29 mouse cellular contexts compared by ENCODE assay signal in the genomic region with DNA sequence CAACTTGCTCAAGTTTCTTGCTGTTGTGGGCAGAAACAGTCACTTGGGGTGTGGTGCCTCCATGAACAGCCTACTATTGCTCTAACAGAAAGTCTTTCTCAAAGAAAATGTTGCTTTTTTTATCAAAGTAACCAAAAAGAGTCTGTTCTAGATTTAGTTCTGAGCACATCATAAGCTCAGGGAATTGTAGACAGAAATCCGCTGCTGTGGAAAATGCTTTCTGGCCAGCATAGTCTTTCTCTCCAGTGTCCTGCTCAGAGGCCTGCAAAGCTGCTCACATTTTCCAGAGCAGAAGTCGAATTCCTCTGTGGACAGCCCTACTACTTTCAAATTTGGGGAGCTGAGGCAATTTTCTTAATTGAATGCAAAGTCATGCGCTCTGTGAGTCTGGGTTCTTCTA.
DNase-seq lines count a peak whose midpoint lies in the region; ATAC-seq and TF ChIP-seq lines count a peak whose summit lies in the region.
"Had no signal": no experiment of that assay in that cellular context is flagged by ENCODE, and none has a peak within 500 bp of the region (broad histone marks: within the 10 kb centered on the region; RNA-seq: fewer than 3 reads in every experiment).

No protein-coding gene starts in this region.

- H3K36me3 ChIP-seq in kidney, adult 2 months (ENCODE audit: control insufficient read depth, insufficient read depth, low read length), result no peaks in the 10 kb centered on the region
- H3K36me3 ChIP-seq in forebrain, embryonic 16.5 days (ENCODE audit: control insufficient read depth, insufficient read depth), result no peaks in the 10 kb centered on the region
- H3K36me3 ChIP-seq: hindbrain, embryonic 12.5 days; intestine, embryonic 15.5 days; kidney, embryonic 15.5 days; limb, embryonic 15.5 days; midbrain, embryonic 13.5 days; neural tube, embryonic 13.5 days had no signal

- H3K9me3 ChIP-seq in forebrain, embryonic 16.5 days (ENCODE audit: control insufficient read depth, low read length), result no peaks in the 10 kb centered on the region
- H3K9me3 ChIP-seq: hindbrain, embryonic 12.5 days; intestine, embryonic 15.5 days; kidney, embryonic 15.5 days; limb, embryonic 15.5 days; midbrain, embryonic 13.5 days; neural tube, embryonic 13.5 days had no signal

- no peak for TF ChIP-seq POLR2A in kidney, adult 2 months (IDR thresholded peaks at IDR 0.05; ENCODE audit: low read depth, low read length)

- no peak overlapping the region for H3K9ac ChIP-seq in forebrain, embryonic 16.5 days (replicated peaks; ENCODE audit: low read depth, low read length)
- H3K9ac ChIP-seq: hindbrain, embryonic 12.5 days; intestine, embryonic 15.5 days; kidney, embryonic 15.5 days; limb, embryonic 15.5 days; liver, embryonic 14.5 days; midbrain, embryonic 13.5 days; neural tube, embryonic 13.5 days had no signal

- H3K27me3 ChIP-seq in kidney, adult 2 months (replicated peaks; ENCODE audit: control insufficient read depth, insufficient read depth, low read length), result no peaks in the 10 kb centered on the region; the same call in 1 of the 2 replicates
- no peaks in the 10 kb centered on the region for H3K27me3 ChIP-seq in forebrain, embryonic 16.5 days (replicated peaks; ENCODE audit: control insufficient read depth, insufficient read depth, low read length)
- H3K27me3 ChIP-seq: hindbrain, embryonic 12.5 days; intestine, embryonic 15.5 days; kidney, embryonic 15.5 days; limb, embryonic 15.5 days; midbrain, embryonic 13.5 days; neural tube, embryonic 13.5 days; Patski had no signal

- TF ChIP-seq CTCF in gastrocnemius, adult 2 months (IDR thresholded peaks at IDR 0.05), result no peak
- TF ChIP-seq CTCF in kidney, adult 2 months (conservative IDR thresholded peaks at IDR 0.05; ENCODE audit: insufficient read depth, insufficient read length, low read depth, low read length), result no peak

- intact Hi-C loops in gastrocnemius, adult 2 months (cut with DNase I), result no loop called here

- no peak overlapping the region for H3K4me3 ChIP-seq in gastrocnemius, adult 2 months
- H3K4me3 ChIP-seq in kidney, adult 2 months (ENCODE audit: insufficient read depth, low read depth, low read length), result no peak overlapping the region
- H3K4me3 ChIP-seq in forebrain, embryonic 16.5 days (replicated peaks; ENCODE audit: low read length), result no peak overlapping the region
- H3K4me3 ChIP-seq: heart, adult 2 months; hindbrain, embryonic 12.5 days; intestine, embryonic 15.5 days; kidney, embryonic 15.5 days; limb, embryonic 15.5 days; midbrain, embryonic 13.5 days; neural tube, embryonic 13.5 days had no signal

- ATAC-seq in forebrain, embryonic 16.5 days, result no peak
- ATAC-seq: forebrain, embryonic 14.5 days; hindbrain, postnatal 0 days; intestine, embryonic 15.5 days; midbrain, embryonic 13.5 days; Patski had no signal

- WGBS in kidney, adult 2 months, result 58% methylated on average over 3 of the region's 3 CpGs
- WGBS in forebrain, embryonic 16.5 days, result 86% methylated on average over 3 of the region's 3 CpGs

- no peak for DNase-seq in gastrocnemius, adult 2 months
- no peak for DNase-seq in gastrocnemius, adult 18-20 months (ENCODE audit: low spot score)
- peak; percentile 5 for DNase-seq in kidney, adult 2 months
- DNase-seq in kidney, adult 8-10 months, result no peak
- peak; percentile 63 for DNase-seq in brain, adult 2 months (ENCODE audit: low read depth, low spot score)
- peak; percentile 27 for DNase-seq in skeletal muscle tissue, adult 2 months (ENCODE audit: low read depth, low spot score)
- no peak for DNase-seq in urinary bladder, postnatal 10 days (ENCODE audit: low spot score)
- DNase-seq: adrenal gland, postnatal 14 days; cerebellum, adult 11-12 months; cerebellum, adult 9-11 months; gastrocnemius, postnatal 14 days; heart, adult 2 months; kidney, postnatal 25 days; lung, adult 2 months; lung, postnatal 10 days; thymus, adult 2 months; thymus, postnatal 36 days had no signal

- peak overlapping the region; percentile 59 for H3K27ac ChIP-seq in gastrocnemius, adult 2 months
- no peak overlapping the region for H3K27ac ChIP-seq in kidney, adult 2 months (ENCODE audit: insufficient read depth, low read depth, low read length)
- H3K27ac ChIP-seq in forebrain, embryonic 16.5 days (ENCODE audit: low read length), result no peak overlapping the region
- H3K27ac ChIP-seq: heart, adult 2 months; hindbrain, embryonic 12.5 days; hindbrain, postnatal 0 days; kidney, embryonic 15.5 days; limb, embryonic 15.5 days; liver, embryonic 14.5 days; macrophage; midbrain, embryonic 13.5 days; neural tube, embryonic 13.5 days had no signal

- no peaks in the 10 kb centered on the region for H3K4me1 ChIP-seq in kidney, adult 2 months (ENCODE audit: control insufficient read depth, insufficient read depth, low read length)
- no peaks in the 10 kb centered on the region for H3K4me1 ChIP-seq in forebrain, embryonic 16.5 days (replicated peaks; ENCODE audit: control insufficient read depth, insufficient read depth, low read length)

- H3K4me2 ChIP-seq in forebrain, embryonic 16.5 days (ENCODE audit: low read length), result no peak overlapping the region
- H3K4me2 ChIP-seq: hindbrain, embryonic 12.5 days; intestine, embryonic 15.5 days; kidney, embryonic 15.5 days; limb, embryonic 15.5 days; midbrain, embryonic 13.5 days; neural tube, embryonic 13.5 days had no signal

Comparison
In these comparisons a context has a peak if more than half of its experiments do, and no peak if none do; other contexts are left out.
1. DNase-seq: peak in kidney, adult 2 months (single experiment), brain, adult 2 months (single experiment) and skeletal muscle tissue, adult 2 months (single experiment); none in gastrocnemius, adult 2 months (single experiment), gastrocnemius, adult 18-20 months (single experiment), kidney, adult 8-10 months (0 of 2) and urinary bladder, postnatal 10 days (single experiment).